Comparison of ENCODE assay signal across 22 mouse cellular contexts in genomic region chr8:10895178-10895577, GRCm38 (mm10).
"Had no signal": no experiment of that assay in that cellular context is flagged by ENCODE, and none has a peak within 500 bp of the region (broad histone marks: within the 10 kb centered on the region; RNA-seq: fewer than 3 reads in every experiment).

No protein-coding gene starts in this region.

- H3K36me3 ChIP-seq: heart, embryonic 12.5 days; hindbrain, embryonic 13.5 days; hindbrain, embryonic 15.5 days; kidney, embryonic 15.5 days; limb, embryonic 13.5 days; limb, embryonic 15.5 days; liver, embryonic 12.5 days had no signal

- H3K27ac ChIP-seq: hindbrain, embryonic 13.5 days; hindbrain, embryonic 15.5 days; hindbrain, postnatal 0 days; kidney, embryonic 15.5 days; kidney, postnatal 0 days; limb, embryonic 13.5 days; limb, embryonic 15.5 days; liver, embryonic 12.5 days; liver, embryonic 14.5 days had no signal

- H3K9ac ChIP-seq: heart, embryonic 12.5 days; hindbrain, embryonic 13.5 days; hindbrain, embryonic 15.5 days; kidney, embryonic 15.5 days; limb, embryonic 13.5 days; limb, embryonic 15.5 days; liver, embryonic 12.5 days; liver, embryonic 14.5 days had no signal

- H3K4me3 ChIP-seq: heart, embryonic 12.5 days; hindbrain, embryonic 13.5 days; hindbrain, embryonic 15.5 days; kidney, embryonic 15.5 days; limb, embryonic 13.5 days; limb, embryonic 15.5 days; liver, embryonic 12.5 days had no signal

- H3K9me3 ChIP-seq: heart, embryonic 12.5 days; hindbrain, embryonic 13.5 days; hindbrain, embryonic 15.5 days; kidney, embryonic 15.5 days; limb, embryonic 13.5 days; limb, embryonic 15.5 days; liver, embryonic 12.5 days had no signal

- DNase-seq: gastrocnemius, postnatal 10 days; gastrocnemius, postnatal 36 days; heart, postnatal 36 days; kidney, adult 11 months; kidney, adult 2 months; kidney, adult 9 months; kidney, postnatal 14 days; kidney, postnatal 36 days; layer of hippocampus, adult 9-11 months; layer of hippocampus, postnatal 36 days; left cerebral cortex, postnatal 4 days had no signal

- ATAC-seq: hindbrain, postnatal 0 days; intestine, embryonic 16.5 days; liver, embryonic 12.5 days had no signal

- H3K27me3 ChIP-seq: heart, embryonic 12.5 days; hindbrain, embryonic 15.5 days; limb, embryonic 13.5 days; limb, embryonic 15.5 days had no signal

- H3K4me2 ChIP-seq: heart, embryonic 12.5 days; hindbrain, embryonic 13.5 days; hindbrain, embryonic 15.5 days; kidney, embryonic 15.5 days; limb, embryonic 13.5 days; limb, embryonic 15.5 days; liver, embryonic 12.5 days had no signal
